Mouse (Mus musculus): ENCODE results near the gene Tmem233. TPM values are rescaled to one million over a fixed set of nuclear protein-coding genes. Genes with fewer than 3 reads are reported as not detected.

Gene Tmem233
- total RNA-seq, 4 experiments from 2014 or later: 0.14 TPM; not detected in 3

DNA sequence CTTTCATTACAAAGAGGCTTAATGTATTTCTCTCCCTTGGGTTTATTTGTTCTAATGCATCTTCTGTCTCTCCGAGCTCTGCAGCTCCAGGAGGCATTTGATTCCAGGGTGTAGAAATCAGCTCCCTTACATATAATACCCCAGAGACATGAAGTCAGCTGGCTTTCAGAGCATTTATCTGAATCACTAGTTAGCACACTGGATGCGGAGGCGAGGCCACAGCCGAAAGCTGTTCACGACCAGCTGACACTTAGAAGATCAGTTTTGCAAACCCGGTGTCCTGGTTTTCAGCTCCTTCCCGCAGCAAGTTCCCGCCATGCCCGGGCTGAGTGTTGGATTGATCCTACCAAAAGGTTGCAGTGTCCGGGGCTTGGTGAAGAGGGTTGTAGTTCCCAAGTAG lies 78.8 kb downstream of the Tmem233 start:
- DNase-seq (ENCODE audit: low spot score): no peak

DNA sequence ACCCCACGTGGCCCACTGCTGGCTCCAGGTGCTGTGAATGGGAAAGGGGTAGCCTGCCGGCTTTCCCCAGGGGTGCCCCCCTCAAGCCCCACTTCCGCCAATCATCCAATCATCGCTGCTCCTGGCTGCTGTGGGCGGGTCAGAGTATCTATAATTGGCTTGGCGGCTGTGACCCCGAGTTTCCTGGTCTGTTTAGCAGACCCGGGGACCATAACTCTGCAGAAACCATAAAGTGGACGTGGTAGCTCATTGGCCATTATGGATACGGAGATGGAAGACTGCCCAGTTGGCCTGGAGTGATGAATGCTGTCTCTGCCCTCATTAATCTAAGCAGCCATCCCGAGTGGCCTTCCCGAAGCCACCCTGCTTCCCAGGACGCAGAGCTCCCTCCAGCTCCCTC lies 79.2 kb downstream of the Tmem233 start:
- DNase-seq (ENCODE audit: low spot score): no peak

DNA sequence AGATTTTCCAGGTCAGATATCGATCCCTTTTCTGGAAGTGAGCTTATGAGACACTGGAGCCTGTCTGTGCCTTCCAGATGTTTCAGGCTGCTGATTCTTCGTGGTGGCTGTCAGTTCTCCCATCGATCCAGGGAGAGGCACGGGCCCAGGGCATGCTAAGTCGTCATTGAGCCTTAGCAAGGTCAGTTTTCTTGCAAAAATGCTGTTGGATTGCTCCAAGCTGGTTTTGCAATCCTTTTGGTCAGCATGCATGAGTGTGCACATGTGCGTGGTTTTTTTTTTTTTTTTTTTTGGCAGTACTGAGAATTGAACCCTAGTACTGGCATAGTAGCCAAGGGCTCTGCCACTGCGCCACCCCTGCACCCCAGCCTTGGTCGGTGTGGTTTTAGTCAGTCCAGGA lies 79.9 kb downstream of the Tmem233 start:
- DNase-seq (ENCODE audit: low spot score): no peak

DNA sequence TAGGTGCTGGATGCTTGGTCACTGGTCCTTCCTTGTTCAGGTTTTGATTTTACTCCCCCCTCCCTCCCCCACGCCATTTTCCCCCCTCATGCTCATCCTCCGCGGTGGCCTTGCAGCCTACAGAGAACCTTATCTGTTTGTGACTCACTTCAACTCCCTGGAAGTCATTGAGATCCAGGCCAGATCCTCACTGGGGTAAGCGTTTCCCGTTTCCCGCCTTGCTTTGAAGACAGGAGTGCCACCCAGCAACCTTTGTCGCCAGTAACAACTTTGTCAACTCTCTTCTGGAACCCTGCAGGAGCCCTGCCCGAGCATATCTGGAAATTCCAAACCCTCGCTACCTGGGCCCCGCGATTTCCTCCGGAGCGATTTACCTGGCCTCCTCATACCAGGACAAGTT lies 85.7 kb downstream of the Tmem233 start:
- DNase-seq (ENCODE audit: low spot score): no peak

DNA sequence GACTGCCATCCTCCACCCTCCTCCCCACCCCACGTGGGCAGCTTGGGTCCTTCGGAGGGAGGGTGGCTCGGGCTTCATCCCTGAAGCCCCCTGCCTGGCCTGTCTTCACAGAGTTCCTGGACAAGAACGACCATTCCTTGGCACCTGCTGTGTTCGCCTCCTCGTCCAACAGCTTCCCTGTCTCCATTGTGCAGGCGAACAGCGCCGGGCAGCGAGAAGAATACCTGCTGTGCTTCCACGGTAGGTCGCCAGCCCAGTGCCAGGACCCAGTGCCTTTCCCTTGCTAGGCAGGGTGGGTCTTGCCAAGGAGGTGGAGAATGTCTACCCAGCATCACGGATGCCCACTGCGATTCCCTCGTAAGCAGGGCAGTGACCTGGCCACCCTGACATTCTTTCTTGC lies 88.9 kb downstream of the Tmem233 start:
- no peak for DNase-seq (ENCODE audit: low spot score)

DNA sequence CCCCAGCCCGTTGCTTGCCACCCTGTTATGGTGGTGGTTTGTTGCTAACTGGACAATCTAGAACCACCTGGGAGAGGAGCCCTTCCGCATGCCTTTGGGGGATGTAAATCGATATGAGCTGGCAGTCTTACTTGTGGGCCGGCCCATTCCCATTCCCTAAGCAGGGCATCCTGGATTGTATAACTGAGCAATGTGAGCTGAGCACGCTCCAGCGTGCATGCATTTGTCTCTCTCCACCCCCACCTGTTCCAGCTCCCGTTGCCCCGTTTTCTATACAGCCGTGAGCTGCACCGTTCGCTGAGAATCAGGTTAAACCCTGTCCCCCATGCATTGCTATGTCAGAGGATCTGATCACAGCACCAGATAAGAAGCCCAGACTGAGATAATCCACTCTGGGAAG lies 91.3 kb downstream of the Tmem233 start:
- no peak for DNase-seq (ENCODE audit: low spot score)

Other genes starting within 250 kb of the Tmem233 start
- gene Cit, start 238.0 kb downstream of the Tmem233 start, total RNA-seq (2022): 1 to 10 TPM; 1.1 to 1.6 (median 1.3) TPM
- 10 to 100 TPM; 43.4 to 62.6 (median 47.1) TPM for gene Prkab1, start 58.7 kb downstream of the Tmem233 start, total RNA-seq (2022)
- gene Ccdc60, start 205.7 kb upstream of the Tmem233 start, total RNA-seq (2022): not detected